Mouse (Mus musculus): ENCODE results near the gene Ltbp1. TPM values are rescaled to one million over a fixed set of nuclear protein-coding genes. Genes with fewer than 3 reads are reported as not detected.

The Ltbp1 gene
- polyA plus RNA-seq, 1 experiment from 2014 or later = 1.6 TPM

DNA sequence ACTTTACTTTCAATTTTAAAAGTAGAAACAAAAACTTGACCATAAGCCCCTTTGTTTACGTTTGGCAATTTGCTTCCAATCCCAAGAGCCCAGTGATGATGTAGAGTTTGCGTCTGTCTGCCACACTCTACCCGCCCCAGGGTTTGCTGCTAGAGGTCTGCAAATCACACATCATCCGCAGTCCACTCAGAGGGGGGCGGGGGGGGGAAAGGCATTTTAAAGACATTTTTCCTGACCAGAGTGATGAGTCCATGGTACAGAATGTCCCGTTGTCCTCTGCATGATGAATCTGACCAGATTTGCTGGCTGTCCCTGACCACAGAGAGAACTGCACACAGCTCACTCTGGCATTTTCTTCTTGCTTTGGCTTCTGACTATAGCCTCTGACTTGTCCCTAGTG is 269.9 kb downstream of the Ltbp1 start:
- WGBS = 78% methylated on average over 6 of the region's 6 CpGs
- Histone ChIP-seq H3K4me1 (ENCODE audit: control insufficient read depth, insufficient read depth, low read depth, low read length) (no peaks in the 10 kb centered on the region), H3K4me2 (ENCODE audit: low read length) (no peak overlapping the region), H3K9me3 (ENCODE audit: control insufficient read depth, low read length) (no peaks in the 10 kb centered on the region), H3K4me3 (ENCODE audit: low read length) (no peak overlapping the region), H3K36me3 (ENCODE audit: control insufficient read depth, insufficient read depth, low read length) (no peaks in the 10 kb centered on the region), H3K27ac (ENCODE audit: low read depth, low read length) (no peak overlapping the region), H3K9ac (ENCODE audit: low read depth, low read length) (no peak overlapping the region), H3K27me3 (replicated peaks; ENCODE audit: control insufficient read depth, insufficient read depth, low read length) (no peaks in the 10 kb centered on the region)
- ATAC-seq = no peak

DNA sequence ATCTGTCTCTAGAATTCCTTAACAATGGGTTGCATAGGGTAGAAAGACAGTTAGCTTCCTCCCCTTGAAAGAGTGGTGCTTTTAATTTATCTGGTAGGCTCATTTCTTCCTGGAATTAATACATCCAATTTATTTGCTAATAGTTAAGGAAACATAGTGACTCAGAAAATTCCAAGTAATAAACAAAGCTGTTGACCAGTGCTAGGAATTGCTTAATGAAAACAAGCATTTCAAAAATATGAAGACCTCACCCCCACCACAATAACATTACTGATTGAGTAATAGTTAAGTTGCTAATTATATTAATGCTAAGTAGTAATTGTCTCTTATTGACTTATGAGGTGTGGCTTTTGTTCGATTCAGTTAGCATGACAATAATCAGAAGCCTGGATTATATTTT is 272.7 kb downstream of the Ltbp1 start:
- no peaks in the 10 kb centered on the region for H3K36me3 ChIP-seq (ENCODE audit: control insufficient read depth, insufficient read depth, low read length)
- ATAC-seq = no peak
- no peak overlapping the region for H3K4me3 ChIP-seq (ENCODE audit: low read length)
- H3K27ac ChIP-seq (ENCODE audit: low read depth, low read length) = no peak overlapping the region
- H3K9me3 ChIP-seq (ENCODE audit: control insufficient read depth, low read length) = no peaks in the 10 kb centered on the region
- no peak overlapping the region for H3K9ac ChIP-seq (ENCODE audit: low read depth, low read length)
- WGBS = 93% methylated on average over 1 of the region's 1 CpGs
- no peak overlapping the region for H3K4me2 ChIP-seq (ENCODE audit: low read length)
- H3K27me3 ChIP-seq (replicated peaks; ENCODE audit: control insufficient read depth, insufficient read depth, low read length) = no peaks in the 10 kb centered on the region
- no peaks in the 10 kb centered on the region for H3K4me1 ChIP-seq (ENCODE audit: control insufficient read depth, insufficient read depth, low read depth, low read length)

DNA sequence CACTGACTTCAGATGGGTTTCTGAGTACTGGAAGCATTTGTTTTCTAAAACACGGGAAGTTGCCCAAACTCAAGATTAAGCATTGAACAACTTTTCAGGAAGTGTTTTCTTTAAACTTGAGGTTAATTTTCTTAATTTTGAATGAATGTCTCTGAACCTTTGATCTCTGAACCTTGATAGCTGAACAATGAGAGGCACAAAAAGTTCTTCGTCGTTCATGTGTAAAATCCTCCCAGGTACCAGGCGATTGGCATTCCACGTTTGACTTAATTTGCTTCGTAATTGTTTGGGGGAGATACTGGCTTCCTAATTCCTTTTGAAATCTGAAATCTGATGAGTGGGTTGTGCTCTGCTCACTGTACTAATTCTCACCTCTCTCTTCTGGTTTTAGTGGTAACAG is 273.2 kb downstream of the Ltbp1 start:
- Histone ChIP-seq H3K4me3 (ENCODE audit: low read length) (no peak overlapping the region), H3K36me3 (ENCODE audit: control insufficient read depth, insufficient read depth, low read length) (no peaks in the 10 kb centered on the region), H3K4me1 (ENCODE audit: control insufficient read depth, insufficient read depth, low read depth, low read length) (no peaks in the 10 kb centered on the region), H3K9ac (ENCODE audit: low read depth, low read length) (no peak overlapping the region), H3K9me3 (ENCODE audit: control insufficient read depth, low read length) (no peaks in the 10 kb centered on the region), H3K27ac (ENCODE audit: low read depth, low read length) (no peak overlapping the region), H3K27me3 (replicated peaks; ENCODE audit: control insufficient read depth, insufficient read depth, low read length) (no peaks in the 10 kb centered on the region), H3K4me2 (ENCODE audit: low read length) (no peak overlapping the region)
- 71% methylated on average over 6 of the region's 6 CpGs for WGBS
- no peak for ATAC-seq

DNA sequence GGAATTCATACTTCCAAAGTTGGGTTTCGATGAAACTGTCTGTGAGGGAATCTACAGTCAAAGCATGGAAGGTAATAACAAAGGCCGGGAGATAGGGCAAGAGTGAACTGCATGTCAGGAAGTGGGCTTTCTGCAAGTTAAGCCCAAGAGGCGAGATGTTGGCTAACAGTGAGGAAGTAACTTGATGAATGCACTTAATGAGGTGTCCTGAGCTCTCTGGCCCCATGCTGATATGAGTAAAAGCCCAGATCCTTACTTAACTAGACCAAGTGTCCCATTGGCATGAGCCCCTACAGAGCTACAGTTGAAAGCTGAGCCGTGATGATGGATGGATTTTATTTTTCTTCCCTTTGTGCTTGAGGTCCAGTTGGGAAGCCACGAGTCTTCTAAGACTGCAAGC is 276.0 kb downstream of the Ltbp1 start:
- Histone ChIP-seq H3K27me3 (replicated peaks; ENCODE audit: control insufficient read depth, insufficient read depth, low read length) (no peaks in the 10 kb centered on the region), H3K36me3 (ENCODE audit: control insufficient read depth, insufficient read depth, low read length) (no peaks in the 10 kb centered on the region), H3K4me2 (ENCODE audit: low read length) (no peak overlapping the region), H3K4me1 (ENCODE audit: control insufficient read depth, insufficient read depth, low read depth, low read length) (no peaks in the 10 kb centered on the region), H3K9ac (ENCODE audit: low read depth, low read length) (no peak overlapping the region), H3K9me3 (ENCODE audit: control insufficient read depth, low read length) (no peaks in the 10 kb centered on the region), H3K4me3 (ENCODE audit: low read length) (no peak overlapping the region), H3K27ac (ENCODE audit: low read depth, low read length) (no peak overlapping the region)
- no peak for ATAC-seq
- 69% methylated on average over 5 of the region's 5 CpGs for WGBS

DNA sequence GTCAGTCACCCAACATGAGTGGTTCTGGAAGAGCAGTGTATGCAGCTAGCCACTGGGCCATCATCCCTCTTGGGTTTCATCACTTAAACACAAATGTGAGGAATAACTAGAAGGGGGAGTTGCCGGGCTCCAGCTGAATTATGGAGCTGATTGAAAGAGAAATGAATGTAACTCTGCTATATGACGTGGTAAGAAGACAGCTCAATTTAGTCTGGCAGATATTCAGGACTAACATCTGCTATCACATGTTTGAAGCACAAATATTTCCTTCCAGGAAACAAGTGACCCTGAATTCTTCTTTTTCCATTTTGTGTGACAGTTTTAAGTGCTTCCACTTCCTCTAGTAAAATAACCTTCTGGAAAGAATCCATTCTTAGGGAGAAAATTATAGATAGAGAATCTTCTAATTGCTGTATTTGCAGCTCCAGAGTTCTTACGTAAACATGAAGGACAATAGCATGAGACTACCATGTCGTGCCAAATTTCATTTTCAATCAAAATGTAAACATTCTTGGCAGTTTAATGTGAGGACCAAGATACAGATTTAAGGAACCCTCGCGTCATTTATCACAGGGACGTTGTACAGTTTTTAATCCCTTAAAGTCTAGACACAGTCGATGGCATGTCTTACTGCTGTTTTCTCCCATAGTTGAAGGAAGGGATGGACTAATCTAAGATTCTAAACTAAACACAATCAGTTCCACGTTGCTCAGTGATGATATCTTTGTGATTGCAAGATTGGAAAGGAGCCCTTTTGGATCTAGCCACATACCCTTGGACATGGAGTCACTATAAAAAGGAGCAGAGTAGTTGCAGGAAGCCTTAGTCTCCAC is 279.7 kb downstream of the Ltbp1 start:
- no peaks in the 10 kb centered on the region for H3K4me1 ChIP-seq (ENCODE audit: control insufficient read depth, insufficient read depth, low read depth, low read length)
- no peak for ATAC-seq
- H3K4me2 ChIP-seq (ENCODE audit: low read length) = no peak overlapping the region
- H3K9me3 ChIP-seq (ENCODE audit: control insufficient read depth, low read length) = no peaks in the 10 kb centered on the region
- H3K27ac ChIP-seq (ENCODE audit: low read depth, low read length) = no peak overlapping the region
- 83% methylated on average over 9 of the region's 9 CpGs for WGBS
- H3K4me3 ChIP-seq (ENCODE audit: low read length) = no peak overlapping the region
- no peaks in the 10 kb centered on the region for H3K27me3 ChIP-seq (replicated peaks; ENCODE audit: control insufficient read depth, insufficient read depth, low read length)
- no peak overlapping the region for H3K9ac ChIP-seq (ENCODE audit: low read depth, low read length)
- no peaks in the 10 kb centered on the region for H3K36me3 ChIP-seq (ENCODE audit: control insufficient read depth, insufficient read depth, low read length)

DNA sequence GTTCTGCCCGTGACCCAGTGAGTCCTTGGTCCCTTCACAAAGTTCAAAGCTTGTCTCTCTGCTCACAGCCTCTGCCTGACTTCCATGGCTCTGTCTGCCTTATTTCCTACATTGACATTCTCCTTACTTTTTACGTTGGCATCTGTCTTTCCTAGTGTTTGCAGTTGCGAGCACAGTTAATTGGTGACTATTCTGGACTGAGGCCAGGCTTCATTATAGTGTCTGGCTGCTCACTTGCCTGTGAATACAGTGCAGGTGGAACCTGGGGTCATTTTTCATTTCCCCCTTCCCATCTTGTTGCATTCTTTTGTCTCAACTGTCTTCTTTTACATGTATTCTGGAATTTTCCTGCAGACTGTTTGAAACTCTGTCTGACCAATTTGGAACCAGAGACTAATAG is 287.6 kb downstream of the Ltbp1 start:
- Histone ChIP-seq H3K9me3 (ENCODE audit: control insufficient read depth, low read length) (no peaks in the 10 kb centered on the region), H3K9ac (ENCODE audit: low read depth, low read length) (no peak overlapping the region), H3K4me1 (ENCODE audit: control insufficient read depth, insufficient read depth, low read depth, low read length) (no peaks in the 10 kb centered on the region; the same call in 1 of the 2 replicates), H3K36me3 (ENCODE audit: control insufficient read depth, insufficient read depth, low read length) (no peaks in the 10 kb centered on the region), H3K4me2 (ENCODE audit: low read length) (no peak overlapping the region), H3K27ac (ENCODE audit: low read depth, low read length) (no peak overlapping the region), H3K4me3 (ENCODE audit: low read length) (no peak overlapping the region), H3K27me3 (replicated peaks; ENCODE audit: control insufficient read depth, insufficient read depth, low read length) (no peaks in the 10 kb centered on the region)
- ATAC-seq = no peak
- WGBS = 49% methylated on average over 3 of the region's 3 CpGs

DNA sequence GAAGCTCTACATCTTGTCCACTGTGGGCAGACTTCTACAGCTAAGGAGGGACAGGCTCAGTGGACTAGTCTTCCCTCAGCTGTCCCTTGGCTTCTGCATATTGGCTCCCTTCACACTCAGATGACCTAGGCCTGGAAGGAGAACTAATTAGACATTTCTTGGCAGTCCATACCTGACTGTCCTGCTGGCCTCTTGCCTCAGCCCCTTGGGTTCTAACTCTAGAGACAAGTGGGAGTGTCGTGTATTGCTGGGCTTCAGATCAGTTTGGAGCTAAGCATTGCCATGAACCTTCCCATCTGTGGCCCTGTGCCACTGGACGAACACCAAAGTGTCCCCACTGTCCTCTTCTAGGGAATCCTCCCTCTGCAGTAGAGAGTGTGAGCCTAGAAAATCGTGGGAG is 288.4 kb downstream of the Ltbp1 start:
- WGBS = 83% methylated on average over 3 of the region's 3 CpGs
- no peak overlapping the region for H3K9ac ChIP-seq (ENCODE audit: low read depth, low read length)
- no peaks in the 10 kb centered on the region; the same call in 1 of the 2 replicates for H3K4me1 ChIP-seq (ENCODE audit: control insufficient read depth, insufficient read depth, low read depth, low read length)
- H3K36me3 ChIP-seq (ENCODE audit: control insufficient read depth, insufficient read depth, low read length) = no peaks in the 10 kb centered on the region
- no peaks in the 10 kb centered on the region for H3K9me3 ChIP-seq (ENCODE audit: control insufficient read depth, low read length)
- H3K4me3 ChIP-seq (ENCODE audit: low read length) = no peak overlapping the region
- H3K27ac ChIP-seq (ENCODE audit: low read depth, low read length) = no peak overlapping the region
- no peak overlapping the region for H3K4me2 ChIP-seq (ENCODE audit: low read length)
- H3K27me3 ChIP-seq (replicated peaks; ENCODE audit: control insufficient read depth, insufficient read depth, low read length) = no peaks in the 10 kb centered on the region
- ATAC-seq = no peak

DNA sequence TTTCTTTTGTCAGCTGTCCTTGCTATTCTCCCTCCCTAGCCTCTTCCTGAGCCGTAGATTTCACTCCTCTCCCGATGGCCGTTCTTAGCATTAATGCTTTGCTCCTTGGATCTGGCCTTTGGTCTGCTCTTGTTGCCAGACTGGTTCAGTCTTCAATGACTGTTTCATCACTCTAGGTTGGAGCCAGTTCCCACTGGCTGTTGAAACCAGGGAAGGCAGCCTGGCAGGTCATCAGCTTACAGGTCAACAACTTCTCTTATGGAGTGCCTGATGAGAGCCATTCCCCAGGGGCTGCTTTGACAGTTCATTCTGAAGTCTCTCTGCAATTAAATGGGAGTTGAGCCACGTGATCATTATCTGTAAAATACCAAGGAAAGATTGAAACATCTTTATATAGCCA is 295.5 kb downstream of the Ltbp1 start:
- Histone ChIP-seq H3K27ac (ENCODE audit: low read depth, low read length) (no peak overlapping the region), H3K9ac (ENCODE audit: low read depth, low read length) (no peak overlapping the region), H3K4me1 (ENCODE audit: control insufficient read depth, insufficient read depth, low read depth, low read length) (no peaks in the 10 kb centered on the region), H3K9me3 (ENCODE audit: control insufficient read depth, low read length) (no peaks in the 10 kb centered on the region), H3K27me3 (replicated peaks; ENCODE audit: control insufficient read depth, insufficient read depth, low read length) (no peaks in the 10 kb centered on the region), H3K4me2 (ENCODE audit: low read length) (no peak overlapping the region), H3K36me3 (ENCODE audit: control insufficient read depth, insufficient read depth, low read length) (no peaks in the 10 kb centered on the region), H3K4me3 (ENCODE audit: low read length) (no peak overlapping the region)
- 86% methylated on average over 4 of the region's 4 CpGs for WGBS
- ATAC-seq = no peak

DNA sequence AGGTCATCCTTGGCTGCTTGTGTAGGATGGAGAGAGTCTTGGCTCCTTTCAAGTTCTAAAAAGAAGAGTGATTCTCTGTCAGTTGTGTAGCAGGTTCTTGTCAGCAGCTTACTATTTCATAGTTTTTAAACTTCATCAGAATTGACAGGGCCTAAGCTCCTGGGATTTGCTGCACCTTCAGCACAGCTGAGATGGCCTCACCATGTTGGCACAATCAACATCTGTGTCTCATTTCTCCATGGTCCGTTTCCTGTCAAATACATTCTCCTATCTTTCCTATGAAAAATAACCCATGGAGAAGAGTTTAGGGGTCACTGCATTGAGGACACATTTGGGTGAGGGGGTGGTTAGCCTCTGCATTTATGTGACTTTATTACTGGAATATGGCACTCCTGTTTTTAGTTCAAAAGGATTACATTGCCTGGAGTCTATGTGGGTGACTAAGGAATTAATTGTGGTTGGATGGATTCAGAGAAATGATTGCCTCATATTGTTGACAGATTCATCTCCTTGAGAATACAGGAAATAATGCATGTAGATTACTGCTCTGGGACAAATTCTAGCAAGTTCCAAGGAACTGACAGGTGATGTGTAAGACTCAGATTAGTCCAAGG is 299.5 kb downstream of the Ltbp1 start:
- H3K9ac ChIP-seq (ENCODE audit: low read depth, low read length) = no peak overlapping the region
- no peak overlapping the region for H3K4me3 ChIP-seq (ENCODE audit: low read length)
- no peaks in the 10 kb centered on the region for H3K27me3 ChIP-seq (replicated peaks; ENCODE audit: control insufficient read depth, insufficient read depth, low read length)
- no peak for ATAC-seq
- 85% methylated on average over 1 of the region's 1 CpGs for WGBS
- no peaks in the 10 kb centered on the region for H3K36me3 ChIP-seq (ENCODE audit: control insufficient read depth, insufficient read depth, low read length)
- no peak overlapping the region for H3K4me2 ChIP-seq (ENCODE audit: low read length)
- no peak overlapping the region for H3K27ac ChIP-seq (ENCODE audit: low read depth, low read length)
- H3K9me3 ChIP-seq (ENCODE audit: control insufficient read depth, low read length) = no peaks in the 10 kb centered on the region
- no peaks in the 10 kb centered on the region for H3K4me1 ChIP-seq (ENCODE audit: control insufficient read depth, insufficient read depth, low read depth, low read length)

All from hindbrain, embryonic 16.5 days (tissue).